Mouse (Mus musculus): Measurements from ENCODE around the gene BC117090. TPM values are rescaled to one million over a fixed set of nuclear protein-coding genes. Genes with fewer than 3 reads are reported as not detected.
"Not testable (repeated sequence)": the region's sequence is repeated elsewhere in the genome, so short reads cannot be mapped to it uniquely, and the experiment has no call there.

The BC117090 gene
- not detected for total RNA-seq (2021)
- long read RNA-seq, experiment 1, result 0 reads
- long read RNA-seq, experiment 2, result 0 reads

GRCm38 (mm10) chr16:36334232-36334631, at the start of gene BC117090:
Gene BC117090 (minus strand): TSS chr16:36334332.
- DNase-seq, result no peak

GRCm38 (mm10) chr16:36367648-36368047, 33.5 kb upstream of the BC117090 start, which contains the start of gene BC100530:
Gene BC100530 (minus strand): TSS chr16:36367748.
- DNase-seq, result not testable (repeated sequence)

GRCm38 (mm10) chr16:36337171-36337570, 3.0 kb upstream of the BC117090 start:
- peak in 1 of 2 experiments; percentile 7 for DNase-seq

GRCm38 (mm10) chr16:36319286-36319685, 14.8 kb downstream of the BC117090 start:
- no peak for DNase-seq

GRCm38 (mm10) chr16:36316111-36316510, 18.0 kb downstream of the BC117090 start:
- peak in 1 of 2 experiments; percentile 16 for DNase-seq

GRCm38 (mm10) chr16:36307631-36308030, 26.5 kb downstream of the BC117090 start:
- DNase-seq, result peak in 1 of 2 experiments; percentile 0

- no peak for DNase-seq
These were observed 45.0 kb downstream of the BC117090 start for GRCm38 (mm10) chr16:36289140-36289539.

- not testable (repeated sequence) for DNase-seq
These were observed 57.3 kb downstream of the BC117090 start, which contains the start of gene Stfa1 for GRCm38 (mm10) chr16:36276796-36277195. Gene Stfa1 (plus strand): TSS chr16:36276951.

Other genes with a start within 250 kb of the BC117090 start
- not detected for gene Csta1, start 203.1 kb downstream of the BC117090 start, total RNA-seq (2021)
- gene Stfa2l1, start 177.5 kb downstream of the BC117090 start, total RNA-seq (2021), result not detected
- gene Gm5483, start 150.1 kb downstream of the BC117090 start, total RNA-seq (2021), result not detected
- gene Gm5416, start 123.9 kb downstream of the BC117090 start, total RNA-seq (2021), result not detected
- not detected for gene 2010005H15Rik, start 112.9 kb downstream of the BC117090 start, total RNA-seq (2021)
- not detected for gene Stfa1, start 57.4 kb downstream of the BC117090 start, total RNA-seq (2021)
- gene BC100530, start 33.4 kb upstream of the BC117090 start, total RNA-seq (2021), result not detected
- gene Stfa2, start 74.1 kb upstream of the BC117090 start, total RNA-seq (2021), result not detected
- not detected for gene Stfa3, start 121.1 kb upstream of the BC117090 start, total RNA-seq (2021)
- not detected for gene Casr, start 227.8 kb upstream of the BC117090 start, total RNA-seq (2021)